Mouse (Mus musculus) MEL (cell line): ENCODE data around the gene Me1.

Source experiments
- GABPA ChIP-seq: IDR thresholded peaks from 2 replicates; pipeline ENCODE4 v1.6.1; 2012; ENCODE audit warnings: low read depth, mild to moderate bottlenecking, inconsistent platforms, low read length, improper control_type of control experiment, moderate library complexity
- NRF1 ChIP-seq: IDR thresholded peaks from 2 replicates; pipeline ENCODE4 v1.6.1; 2014; ENCODE audit warnings: low read depth, mild to moderate bottlenecking, inconsistent platforms, low read length, improper control_type of control experiment, moderate library complexity; ENCODE audit not compliant: poor library complexity, insufficient read depth, severe bottlenecking
- UBTF ChIP-seq: IDR thresholded peaks from 2 replicates; pipeline ENCODE4 v1.6.1; 2012; ENCODE audit warnings: low read depth, mild to moderate bottlenecking, inconsistent platforms, low read length, improper control_type of control experiment, moderate library complexity, borderline replicate concordance; ENCODE audit not compliant: insufficient read depth
- USF1 ChIP-seq: IDR thresholded peaks from 2 replicates; pipeline ENCODE4 v1.6.1; 2014; ENCODE audit warnings: low read depth, mild to moderate bottlenecking, inconsistent platforms, low read length, improper control_type of control experiment, moderate library complexity

GRCm38 (mm10) chr9:86554641-86555040 is 141.1 kb downstream of the Me1 start:
- no peak for TF ChIP-seq GABPA
- no peak for TF ChIP-seq UBTF
- no peak for TF ChIP-seq NRF1
- TF ChIP-seq USF1 = no peak
